Mouse (Mus musculus) kidney, postnatal 36 days (tissue): Measurements from ENCODE around the gene Srd5a1.
A peak's percentile ranks its signal among the peaks of the same experiment; 100 is the strongest.
"Not testable (repeated sequence)": the region's sequence is repeated elsewhere in the genome, so short reads cannot be mapped to it uniquely, and the experiment has no call there.

Experiments used
- DNase-seq, 2 experiments: peaks; one replicate each; pipeline ENCODE4 v3.0.0; 2021 to 2022; ENCODE audit warnings: mixed read lengths in 2 of 2

The Srd5a1 gene

GRCm38 (mm10) chr13:69611398-69612174 is at the start of gene Srd5a1:
Gene Srd5a1 (minus strand): TSS chr13:69611442.
- DNase-seq = peak; percentile 100

- no peak for DNase-seq
These were observed 43.3 kb upstream of the Srd5a1 start for GRCm38 (mm10) chr13:69654508-69654907.

- DNase-seq = no peak
These were observed 35.2 kb upstream of the Srd5a1 start for GRCm38 (mm10) chr13:69646481-69646880.

- no peak for DNase-seq
These were observed 34.6 kb upstream of the Srd5a1 start for GRCm38 (mm10) chr13:69645694-69646423.

- DNase-seq = peak; percentile 54 to 70
These were observed 33.4 kb upstream of the Srd5a1 start for GRCm38 (mm10) chr13:69644427-69645166.

- no peak for DNase-seq
These were observed 32.7 kb upstream of the Srd5a1 start for GRCm38 (mm10) chr13:69643937-69644336.

- DNase-seq = no peak
These were observed 31.5 kb upstream of the Srd5a1 start for GRCm38 (mm10) chr13:69642656-69643216.

- DNase-seq = no peak
These were observed 29.8 kb upstream of the Srd5a1 start for GRCm38 (mm10) chr13:69641017-69641416.

GRCm38 (mm10) chr13:69640541-69640940 is 29.3 kb upstream of the Srd5a1 start:
- DNase-seq = no peak

GRCm38 (mm10) chr13:69640126-69640525 is 28.9 kb upstream of the Srd5a1 start:
- DNase-seq = no peak

GRCm38 (mm10) chr13:69639251-69639650 is 28.0 kb upstream of the Srd5a1 start:
- no peak for DNase-seq

- no peak for DNase-seq
These were observed 26.9 kb upstream of the Srd5a1 start for GRCm38 (mm10) chr13:69638108-69638626.

- no peak for DNase-seq
These were observed 26.4 kb upstream of the Srd5a1 start for GRCm38 (mm10) chr13:69637657-69638056.

- DNase-seq = no peak
These were observed 25.6 kb upstream of the Srd5a1 start for GRCm38 (mm10) chr13:69636816-69637215.

GRCm38 (mm10) chr13:69636375-69636774 is 25.1 kb upstream of the Srd5a1 start:
- peak in 1 of 2 experiments; percentile 9 for DNase-seq

- not testable (repeated sequence) for DNase-seq
These were observed 24.6 kb upstream of the Srd5a1 start for GRCm38 (mm10) chr13:69635836-69636235.

- no peak for DNase-seq
These were observed 22.7 kb upstream of the Srd5a1 start for GRCm38 (mm10) chr13:69633988-69634387.

- DNase-seq = no peak
These were observed 22.3 kb upstream of the Srd5a1 start for GRCm38 (mm10) chr13:69633551-69633950.

GRCm38 (mm10) chr13:69631659-69632058 is 20.4 kb upstream of the Srd5a1 start:
- peak; percentile 66 to 71 for DNase-seq

- peak in 1 of 2 experiments; percentile 39 for DNase-seq
These were observed 19.9 kb upstream of the Srd5a1 start for GRCm38 (mm10) chr13:69631111-69631510.

- no peak for DNase-seq
These were observed 19.3 kb upstream of the Srd5a1 start for GRCm38 (mm10) chr13:69630576-69630975.

- DNase-seq = no peak
These were observed 16.7 kb upstream of the Srd5a1 start for GRCm38 (mm10) chr13:69627941-69628340.

GRCm38 (mm10) chr13:69624510-69624909 is 13.3 kb upstream of the Srd5a1 start:
- DNase-seq = no peak
